Mouse (Mus musculus) cerebellum, adult 2 months (tissue): ENCODE measurements around the gene Xpr1.

Source experiments
- CTCF ChIP-seq: fragments of 200-500 bp; IDR thresholded peaks from 2 replicates; pipeline ENCODE4 v1.5.1; 2011; ENCODE audit warnings: low read depth, mild to moderate bottlenecking, control low read depth, low read length, moderate library complexity, borderline replicate concordance; ENCODE audit not compliant: insufficient read depth
- POLR2A ChIP-seq: fragments of 200-500 bp; IDR thresholded peaks from 2 replicates; pipeline ENCODE4 v1.6.1; 2011; ENCODE audit warnings: low read length, control low read depth, borderline replicate concordance; ENCODE audit not compliant: insufficient read depth

DNA sequence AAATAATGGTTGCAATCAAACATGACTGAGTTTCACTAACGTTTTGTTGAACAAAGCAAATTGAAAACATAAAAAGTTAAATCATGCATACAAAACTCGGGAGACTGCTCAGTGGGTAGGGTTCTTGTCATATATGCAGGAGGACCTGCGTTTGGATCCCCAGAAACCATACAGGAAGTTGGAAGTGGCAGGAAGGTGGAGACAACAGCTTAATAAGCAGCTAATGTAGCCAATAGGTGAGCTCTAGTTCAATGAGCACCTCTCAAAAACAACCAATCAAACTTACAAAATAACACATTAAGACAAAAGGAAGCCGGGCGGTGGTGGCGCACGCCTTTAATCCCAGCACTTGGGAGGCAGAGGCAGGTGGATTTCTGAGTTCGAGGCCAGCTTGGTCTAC is 162.9 kb downstream of the Xpr1 start:
- TF ChIP-seq CTCF: no peak
- TF ChIP-seq POLR2A: no peak
